Mouse (Mus musculus) liver, adult 10 weeks (tissue): ENCODE measurements around the gene Prss32. TPM values are rescaled to one million over a fixed set of nuclear protein-coding genes. Genes with fewer than 3 reads are reported as not detected.

ENCODE experiments used
- polyA plus RNA-seq: library from polyadenylated mRNA; stranded (reverse); fragments of 350-450 nt; fragmentation: Illumina TruSeq; extraction: RNeasy Lipid Tissue Mini Kit (QIAGEN cat#74804); gene quantifications from one replicate; pipeline ENCODE4 v1.2.3, GENCODE M21; 2014; ENCODE audit warnings: low read depth, low replicate concordance

Prss32 gene
- not detected for polyA plus RNA-seq

GRCm38 (mm10) chr17:23843812-23844273, at the start of gene Prss32, which contains the start of gene Prss41:
TSS of gene Prss32 (plus strand) at chr17:23843855.
TSS of gene Prss41 (minus strand) at chr17:23844172.

GRCm38 (mm10) chr17:23829064-23829619, 14.5 kb upstream of the Prss32 start, which contains the start of gene Elob:
TSS of gene Elob (minus strand) at chr17:23829136.

GRCm38 (mm10) chr17:23836006-23836575, 7.6 kb upstream of the Prss32 start, which contains the start of gene Prss33:
TSS of gene Prss33 (minus strand) at chr17:23836056.

GRCm38 (mm10) chr17:23867756-23868155, 24.1 kb downstream of the Prss32 start, which contains the start of gene Prss21:
TSS of gene Prss21 (plus strand) at chr17:23868056.

GRCm38 (mm10) chr17:23880576-23880975, 36.9 kb downstream of the Prss32 start, which contains the start of the genes Dcpp1 and Dcpp2:
TSS of gene Dcpp1 (plus strand) at chr17:23880876.
TSS of gene Dcpp2 (plus strand) at chr17:23880880.

Other genes with a start within 250 kb of the Prss32 start
- not detected for gene Zfp13, start 244.4 kb upstream of the Prss32 start, polyA plus RNA-seq
- not detected for gene Zscan10, start 243.0 kb upstream of the Prss32 start, polyA plus RNA-seq
- gene Mmp25, start 198.6 kb upstream of the Prss32 start, polyA plus RNA-seq, result not detected
- not detected for gene Bicdl2, start 183.3 kb upstream of the Prss32 start, polyA plus RNA-seq
- 6.7 TPM for gene Hcfc1r1, start 170.3 kb upstream of the Prss32 start, polyA plus RNA-seq
- 0.82 TPM for gene Thoc6, start 170.0 kb upstream of the Prss32 start, polyA plus RNA-seq
- 0.85 TPM for gene Tnfrsf12a, start 166.4 kb upstream of the Prss32 start, polyA plus RNA-seq
- gene Cldn6, start 164.6 kb upstream of the Prss32 start, polyA plus RNA-seq, result not detected
- gene Cldn9, start 159.8 kb upstream of the Prss32 start, polyA plus RNA-seq, result not detected
- not detected for gene 1520401A03Rik, start 121.1 kb upstream of the Prss32 start, polyA plus RNA-seq
- 0.19 TPM for gene Pkmyt1, start 117.5 kb upstream of the Prss32 start, polyA plus RNA-seq
- gene Paqr4, start 103.0 kb upstream of the Prss32 start, polyA plus RNA-seq, result 0.61 TPM
- gene Kremen2, start 98.0 kb upstream of the Prss32 start, polyA plus RNA-seq, result not detected
- 1.4 TPM for gene Flywch1, start 72.3 kb upstream of the Prss32 start, polyA plus RNA-seq
- gene Flywch2, start 57.8 kb upstream of the Prss32 start, polyA plus RNA-seq, result not detected
- 42.5 TPM for gene Srrm2, start 53.3 kb upstream of the Prss32 start, polyA plus RNA-seq
- gene Elob, start 14.7 kb upstream of the Prss32 start, polyA plus RNA-seq, result 9.9 TPM
- not detected for gene Prss33, start 7.8 kb upstream of the Prss32 start, polyA plus RNA-seq
- gene Prss41, start 317 bp downstream of the Prss32 start, polyA plus RNA-seq, result not detected
- gene Prss21, start 24.2 kb downstream of the Prss32 start, polyA plus RNA-seq, result not detected
- gene Dcpp1, start 37.0 kb downstream of the Prss32 start, polyA plus RNA-seq, result not detected
- gene Dcpp2, start 37.0 kb downstream of the Prss32 start, polyA plus RNA-seq, result not detected
- not detected for gene Dcpp3, start 73.6 kb downstream of the Prss32 start, polyA plus RNA-seq
- gene Sbp, start 97.8 kb downstream of the Prss32 start, polyA plus RNA-seq, result not detected
- not detected for gene Sbpl, start 111.4 kb downstream of the Prss32 start, polyA plus RNA-seq
- not detected for gene Prss30, start 136.7 kb downstream of the Prss32 start, polyA plus RNA-seq
- gene Prss22, start 154.2 kb downstream of the Prss32 start, polyA plus RNA-seq, result not detected
- gene Prss27, start 194.3 kb downstream of the Prss32 start, polyA plus RNA-seq, result not detected
- gene Kctd5, start 229.6 kb downstream of the Prss32 start, polyA plus RNA-seq, result 7.5 TPM